Mouse (Mus musculus) spleen, postnatal 10 days (tissue): ENCODE results near the gene Syt7.

ENCODE experiments used
- DNase-seq, 2 experiments: peaks; one replicate each; pipeline ENCODE4 v3.0.0; 2021 to 2022; ENCODE audit warnings: low spot score in 2 of 2

Gene Syt7

GRCm38 (mm10) chr19:10388615-10389313, at the start of gene Syt7:
TSS of gene Syt7 (plus strand) at chr19:10389090.
- peak; percentile 65 to 81 for DNase-seq

DNA sequence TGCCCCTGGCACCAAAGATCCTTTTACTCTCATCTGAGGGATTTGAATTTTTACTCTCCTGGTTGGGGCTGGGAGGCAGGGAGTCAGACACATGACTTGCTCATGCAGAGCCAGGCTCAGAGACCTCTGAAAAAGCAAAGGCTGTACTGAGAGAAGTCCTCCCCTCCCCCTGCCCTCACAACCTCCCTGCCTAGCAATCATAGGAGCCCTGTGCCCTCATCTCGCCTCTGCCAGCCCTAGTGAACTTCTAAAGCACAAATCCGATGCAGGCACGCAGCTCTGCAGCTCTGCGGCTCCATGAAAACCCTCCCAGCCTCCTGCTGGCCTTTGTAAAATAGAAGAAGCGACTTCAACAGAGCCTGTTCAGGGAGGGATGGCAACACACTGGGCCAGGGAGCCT, 49.6 kb upstream of the Syt7 start:
- DNase-seq = no peak

- no peak for DNase-seq
These were observed 48.2 kb upstream of the Syt7 start for GRCm38 (mm10) chr19:10340661-10341060.

DNA sequence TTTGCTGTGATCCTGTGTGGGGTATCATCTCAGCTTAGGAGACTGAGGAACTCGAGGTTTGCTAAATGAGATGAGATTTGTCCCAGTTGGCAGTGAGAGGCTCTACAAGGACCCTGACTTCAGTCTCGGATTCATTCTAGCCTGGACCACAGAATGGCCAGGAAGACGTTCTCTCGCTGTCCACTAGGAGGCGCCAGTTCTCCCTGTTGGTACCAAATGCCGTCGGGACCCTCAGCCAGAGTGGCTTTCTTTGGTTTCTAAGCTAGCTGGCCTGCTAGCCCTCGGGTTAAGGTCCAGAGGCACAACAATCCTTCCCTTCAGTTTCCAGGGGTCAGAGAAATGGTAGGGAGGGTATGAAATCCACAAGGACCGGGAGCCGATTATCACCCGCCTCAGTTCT, 47.7 kb upstream of the Syt7 start:
- peak; percentile 18 to 63 for DNase-seq

DNA sequence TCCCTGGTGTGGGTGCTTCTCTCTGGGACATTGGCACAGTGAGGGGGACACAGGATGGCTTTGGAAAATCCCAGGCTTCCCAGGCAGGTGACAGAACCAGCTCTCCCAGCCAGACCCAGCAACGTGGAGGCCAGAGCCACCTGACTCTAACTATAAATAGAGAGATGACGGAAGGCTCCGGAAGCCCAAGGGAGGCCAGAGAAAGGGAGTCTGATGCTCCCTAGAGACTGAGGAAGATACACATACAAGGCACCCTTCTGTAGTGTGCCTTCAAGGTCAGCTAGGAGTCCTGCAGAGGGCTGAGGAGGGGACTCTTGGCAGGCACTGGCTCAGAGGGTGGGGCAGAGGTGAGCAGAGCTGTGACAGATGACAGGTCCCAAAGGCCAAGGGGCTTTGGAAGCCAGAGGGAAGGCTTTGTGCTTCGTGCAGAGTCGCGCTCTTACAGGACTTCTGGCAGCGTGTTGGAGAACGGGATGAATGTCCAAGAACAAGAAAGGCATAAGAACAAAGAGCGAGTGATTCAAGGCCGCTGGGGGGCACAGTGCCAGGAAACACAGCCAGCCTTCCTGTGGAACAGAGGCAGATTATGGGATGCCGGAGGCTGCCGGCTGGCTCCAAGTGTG, 47.0 kb upstream of the Syt7 start:
- no peak for DNase-seq

GRCm38 (mm10) chr19:10343866-10344265, 45.0 kb upstream of the Syt7 start:
- no peak for DNase-seq

- peak in 1 of 2 experiments; percentile 23 for DNase-seq
These were observed 43.2 kb upstream of the Syt7 start for GRCm38 (mm10) chr19:10345696-10346095.

DNA sequence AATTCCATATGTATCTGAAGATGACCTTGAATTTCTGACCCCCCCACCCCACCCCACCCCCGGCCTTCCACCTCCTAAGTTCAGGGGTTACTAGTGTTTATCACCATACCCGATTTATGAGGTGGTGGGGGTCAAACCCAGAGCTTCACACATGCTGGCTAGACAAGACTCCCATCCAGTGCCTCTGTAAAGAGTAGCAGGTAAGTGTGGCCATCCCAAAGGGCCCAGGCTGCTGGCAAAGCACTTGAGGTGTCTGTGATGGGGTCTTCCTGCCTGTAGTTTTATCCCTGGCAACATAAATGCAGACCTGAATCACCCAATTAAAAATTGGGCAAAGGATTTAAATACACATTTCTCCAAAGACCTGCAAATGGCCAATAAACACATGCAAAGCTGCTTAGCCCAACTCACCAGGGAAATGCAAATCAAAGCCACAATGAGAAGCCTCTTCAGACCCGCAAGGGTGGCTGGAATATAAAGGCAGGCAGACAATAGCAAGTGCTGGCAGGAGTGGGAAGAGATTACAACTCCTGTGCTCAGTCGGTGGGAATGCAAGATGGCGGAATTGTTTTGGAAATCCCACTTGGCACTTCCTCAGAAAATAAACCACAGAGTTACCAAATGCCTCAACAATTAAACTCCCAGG, 41.1 kb upstream of the Syt7 start:
- no peak for DNase-seq

DNA sequence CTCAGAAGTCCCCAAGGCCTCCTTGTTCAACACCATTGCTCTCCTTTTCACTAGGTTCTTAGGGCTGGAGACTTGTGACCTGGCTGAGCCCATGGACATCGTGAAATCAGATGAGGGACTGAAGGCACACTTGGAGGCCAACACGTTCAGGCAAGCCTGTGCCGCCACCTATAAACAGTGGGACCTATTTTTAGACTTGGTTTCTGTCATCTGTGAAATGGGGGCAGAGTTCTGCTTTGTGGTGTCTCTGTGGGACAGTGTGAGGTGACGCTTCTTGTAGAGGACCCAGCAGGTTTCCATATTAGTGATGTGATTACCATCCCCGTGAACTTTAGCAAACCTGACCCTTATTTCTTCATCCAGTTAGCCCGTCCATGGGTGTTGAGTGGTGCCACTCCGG, 36.7 kb upstream of the Syt7 start:
- no peak for DNase-seq

GRCm38 (mm10) chr19:10354830-10355229, 34.1 kb upstream of the Syt7 start:
- no peak for DNase-seq

GRCm38 (mm10) chr19:10356845-10357503, 31.9 kb upstream of the Syt7 start:
- DNase-seq = no peak

- no peak for DNase-seq
These were observed 29.6 kb upstream of the Syt7 start for GRCm38 (mm10) chr19:10359105-10359946.

GRCm38 (mm10) chr19:10362473-10363129, 26.3 kb upstream of the Syt7 start:
- DNase-seq = no peak

GRCm38 (mm10) chr19:10363869-10364268, 25.0 kb upstream of the Syt7 start:
- DNase-seq = no peak

GRCm38 (mm10) chr19:10366116-10366845, 22.6 kb upstream of the Syt7 start:
- DNase-seq = no peak

GRCm38 (mm10) chr19:10367802-10368201, 21.1 kb upstream of the Syt7 start:
- no peak for DNase-seq

GRCm38 (mm10) chr19:10369936-10370335, 19.0 kb upstream of the Syt7 start:
- no peak for DNase-seq

DNA sequence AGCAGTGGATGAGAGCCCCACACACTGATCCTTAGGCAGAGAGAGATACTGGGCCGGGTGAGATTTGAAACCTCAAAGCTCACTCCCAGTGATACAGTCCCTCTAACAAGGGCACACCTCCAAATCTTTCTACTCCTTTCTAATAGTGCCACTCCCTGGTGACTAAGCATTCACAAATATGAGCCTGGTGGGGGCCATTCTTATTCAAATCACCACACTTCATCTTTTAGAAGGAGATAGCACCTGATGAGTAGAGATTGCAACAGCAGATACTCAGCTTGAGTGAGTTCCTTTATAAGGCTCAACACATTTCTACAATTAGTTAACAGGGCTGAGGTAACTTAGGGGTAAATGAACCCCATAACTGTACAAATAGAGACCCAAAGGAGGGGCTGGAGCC, 15.7 kb upstream of the Syt7 start:
- DNase-seq = no peak

- DNase-seq = no peak
These were observed 13.6 kb upstream of the Syt7 start for GRCm38 (mm10) chr19:10375260-10375659.

DNA sequence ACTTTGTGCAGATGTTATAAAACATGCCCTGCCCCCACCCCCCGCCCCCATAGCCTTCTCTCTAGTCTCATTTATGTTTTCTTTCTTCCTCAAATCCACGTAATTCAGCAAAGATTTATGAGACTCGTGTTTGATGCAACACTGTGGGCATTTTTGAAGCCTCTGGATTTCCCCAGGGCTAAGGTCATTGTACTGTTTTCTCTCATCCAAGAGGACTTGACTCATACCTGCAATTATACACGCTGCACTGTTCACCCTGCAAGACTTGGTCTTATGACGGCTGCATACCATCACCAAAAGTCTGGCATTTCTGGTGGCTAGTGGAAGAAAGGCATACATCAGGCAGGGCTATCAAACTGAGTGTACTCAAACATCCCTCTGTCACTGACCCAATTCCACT, 8.9 kb upstream of the Syt7 start:
- DNase-seq = no peak
